Mouse (Mus musculus) kidney, adult 8-10 months (tissue): ENCODE measurements around the gene Fsd2.

Source experiments
- DNase-seq, 2 experiments: peaks; one replicate each; pipeline ENCODE4 v3.0.0; 2022

The Fsd2 gene

DNA sequence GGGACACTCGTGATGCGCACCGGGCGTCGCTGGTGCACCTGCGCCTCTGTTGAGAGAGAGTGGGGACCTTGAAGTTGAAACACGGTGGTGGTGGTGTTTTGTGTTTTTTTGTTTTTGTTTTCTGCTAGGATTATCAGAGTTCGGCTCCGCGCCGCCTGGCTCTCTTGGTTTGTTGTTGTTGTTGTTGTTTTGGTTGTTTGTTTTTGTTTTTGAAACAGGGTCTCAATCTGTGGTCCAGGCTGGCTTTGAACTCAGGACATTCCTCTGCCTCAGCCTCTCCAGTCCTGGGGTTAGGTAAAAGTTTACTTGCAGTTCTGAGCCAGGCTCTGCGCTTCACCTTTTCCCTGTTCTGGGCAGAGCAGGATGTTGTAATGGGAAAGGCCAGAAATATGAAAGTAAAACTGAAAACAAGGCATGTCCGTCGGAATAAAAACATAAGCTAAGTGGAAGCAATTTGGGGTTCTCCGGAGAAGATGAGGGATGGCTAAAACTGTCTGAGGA lies 5.2 kb upstream of the Fsd2 start:
- peak; percentile 19 for DNase-seq

DNA sequence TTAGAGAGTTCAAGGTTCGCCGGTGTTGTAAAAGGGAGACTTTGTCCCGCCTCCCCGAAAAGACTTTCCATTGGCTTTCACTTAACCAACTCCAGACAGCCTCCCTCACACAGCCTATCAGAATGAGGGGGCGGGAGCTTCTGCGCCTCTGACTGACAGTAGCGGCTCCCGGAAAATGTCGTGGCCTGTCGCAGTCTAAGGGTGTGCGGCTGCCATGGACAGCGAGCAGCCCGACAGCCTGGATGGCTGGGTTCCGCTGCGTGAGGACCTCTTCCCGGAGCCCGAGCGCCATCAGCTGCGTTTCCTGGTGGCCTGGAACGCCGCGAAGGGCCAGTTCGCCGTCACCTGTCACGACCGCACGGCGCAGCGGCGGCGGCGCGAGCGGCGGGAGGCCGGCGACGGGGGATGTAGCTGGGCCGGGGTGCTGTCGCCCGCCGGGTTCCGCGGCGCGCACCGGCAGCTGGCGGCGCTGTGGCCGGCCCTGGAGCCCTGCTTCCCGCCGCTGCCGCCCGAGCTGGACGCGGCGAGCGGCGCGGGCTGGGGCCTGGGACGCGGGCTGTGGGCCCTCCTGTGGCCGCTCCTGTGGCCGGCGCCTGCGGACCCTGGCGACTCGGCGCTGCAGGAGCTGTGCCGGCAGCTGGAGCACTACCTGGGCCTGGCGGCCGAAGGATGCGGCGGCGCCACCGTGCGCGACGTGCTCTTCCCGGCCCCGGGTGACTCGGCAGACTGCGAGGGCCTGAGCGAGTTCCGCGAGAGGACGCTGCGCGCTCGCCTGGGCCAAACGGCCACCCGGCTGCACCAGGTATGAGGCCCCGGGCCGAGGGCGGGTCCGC lies 4.6 kb upstream of the Fsd2 start, which contains the start of gene Whamm:
TSS of gene Whamm (plus strand) at position 159 of the 833 bp plus-strand sequence.
- peak; percentile 94 for DNase-seq

- no peak for DNase-seq
Observed at GRCm38 (mm10) chr7:81570752-81571107, 4.0 kb upstream of the Fsd2 start.

- no peak for DNase-seq
Observed at GRCm38 (mm10) chr7:81570271-81570670, 3.5 kb upstream of the Fsd2 start.

DNA sequence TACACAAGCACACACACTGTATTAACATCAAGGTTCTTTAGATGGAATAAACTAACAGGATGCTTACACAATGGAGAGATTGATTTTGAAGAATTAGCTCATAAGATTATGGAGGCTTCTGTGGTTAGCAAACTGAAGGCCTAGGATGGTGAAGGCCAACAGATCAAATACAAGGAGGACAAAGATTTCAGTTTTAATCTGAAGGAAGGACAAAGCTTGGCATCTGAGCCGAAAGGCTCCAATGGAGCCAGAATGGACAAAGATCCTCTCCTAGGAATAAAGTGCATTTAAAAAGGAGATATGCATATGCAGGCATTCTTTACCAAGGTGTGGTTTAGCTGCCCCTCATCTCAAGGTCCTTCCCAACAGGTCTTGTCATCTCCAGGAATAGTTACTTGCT lies 3.1 kb upstream of the Fsd2 start:
- no peak for DNase-seq

GRCm38 (mm10) chr7:81567396-81567795 lies 652 bp upstream of the Fsd2 start:
- DNase-seq = no peak

GRCm38 (mm10) chr7:81566332-81566731 lies 412 bp downstream of the Fsd2 start:
- no peak for DNase-seq

DNA sequence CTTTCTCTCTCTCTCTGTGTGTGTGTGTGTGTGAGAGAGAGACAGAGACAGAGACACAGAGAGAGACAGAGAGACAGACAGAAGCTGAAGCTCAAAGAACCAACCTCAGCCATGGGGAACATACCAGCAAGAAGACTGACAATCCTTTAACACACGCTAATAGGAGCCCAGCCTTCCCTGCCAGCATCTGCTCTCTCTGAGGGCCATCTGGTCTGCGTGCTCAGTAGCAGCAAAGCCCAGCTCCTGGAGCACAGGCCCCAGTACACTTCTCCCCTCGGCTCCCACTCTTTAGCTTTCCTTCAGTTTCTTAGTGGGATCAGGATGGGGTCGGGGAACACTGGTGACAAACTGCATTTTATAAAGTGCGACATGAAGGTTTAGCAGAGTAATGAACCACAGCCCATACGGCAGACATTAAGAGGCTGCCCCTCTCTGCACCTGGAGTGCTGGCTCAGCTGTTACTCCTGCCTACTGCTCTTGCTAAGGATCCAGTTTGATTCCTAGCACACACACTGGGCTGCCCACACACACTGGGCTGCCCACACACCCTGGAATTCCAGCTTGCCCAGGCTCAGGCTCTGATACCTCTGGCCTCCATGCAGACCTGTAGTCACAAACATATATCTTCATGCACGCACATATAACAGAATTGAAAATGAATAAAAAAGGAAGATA lies 1.2 kb downstream of the Fsd2 start:
- DNase-seq = no peak

GRCm38 (mm10) chr7:81564766-81565165 lies 2.0 kb downstream of the Fsd2 start:
- no peak for DNase-seq

DNA sequence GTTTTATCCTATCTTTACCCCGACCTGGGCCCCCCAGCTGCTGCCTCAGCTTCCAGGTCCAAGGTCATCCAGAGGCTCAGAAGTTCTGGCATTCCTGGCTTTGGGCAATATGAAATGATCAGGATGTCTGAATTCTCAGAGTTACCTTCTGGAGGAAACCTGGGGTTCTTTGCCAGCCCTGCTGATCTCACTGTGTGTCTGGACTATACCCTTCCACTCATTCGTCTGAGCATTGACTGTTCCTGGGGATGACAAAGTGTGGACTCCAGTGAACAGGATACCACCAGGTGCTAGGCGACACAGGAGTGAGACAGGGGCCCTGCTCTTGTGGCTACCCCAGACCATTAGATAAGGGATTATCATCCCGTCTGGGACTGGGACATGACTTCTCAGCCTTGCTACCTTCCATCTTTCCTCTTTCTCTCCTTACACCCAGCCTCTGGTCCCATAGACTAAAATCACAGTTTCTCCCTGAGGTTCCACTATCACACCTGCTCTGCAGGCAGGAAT lies 3.2 kb downstream of the Fsd2 start:
- no peak for DNase-seq

GRCm38 (mm10) chr7:81561211-81561610 lies 5.5 kb downstream of the Fsd2 start:
- DNase-seq = no peak

- no peak for DNase-seq
Observed at GRCm38 (mm10) chr7:81560101-81561049, 6.4 kb downstream of the Fsd2 start.

DNA sequence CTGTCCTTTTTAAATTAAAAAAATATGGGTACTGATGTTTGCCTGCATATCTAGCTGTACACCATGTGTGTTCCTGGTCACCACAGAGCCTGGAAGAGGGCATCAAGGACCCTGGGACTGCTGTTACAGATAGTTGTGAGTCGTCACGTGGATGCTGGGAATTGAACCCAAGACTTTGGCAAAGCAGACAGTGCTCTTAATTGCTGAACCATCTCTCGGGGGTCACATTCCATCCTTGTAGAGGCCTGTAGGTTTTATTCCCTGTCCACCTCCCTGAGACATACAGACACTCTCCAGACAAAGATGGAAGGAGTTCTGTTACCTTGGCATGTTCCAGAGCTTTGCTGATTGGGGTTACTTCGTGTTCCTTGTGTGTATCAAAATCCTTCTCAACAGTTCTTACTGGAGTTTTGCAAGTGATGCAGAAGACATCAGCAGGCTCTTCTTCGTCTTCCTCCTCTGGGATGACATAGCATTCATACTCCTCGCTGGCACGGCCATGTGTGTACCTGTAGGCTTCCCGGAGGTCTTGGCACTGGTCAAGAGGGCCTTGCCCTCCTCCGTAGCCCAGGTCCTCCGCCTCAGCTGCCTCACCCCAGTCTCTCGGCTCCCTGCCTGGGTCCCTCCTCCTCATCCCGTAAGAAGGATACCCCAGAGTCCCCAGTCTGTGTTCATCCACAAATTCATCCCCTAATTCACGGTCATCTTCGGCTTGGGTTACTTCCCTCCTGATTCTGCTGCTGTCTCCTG lies 7.3 kb downstream of the Fsd2 start:
- DNase-seq = no peak

DNA sequence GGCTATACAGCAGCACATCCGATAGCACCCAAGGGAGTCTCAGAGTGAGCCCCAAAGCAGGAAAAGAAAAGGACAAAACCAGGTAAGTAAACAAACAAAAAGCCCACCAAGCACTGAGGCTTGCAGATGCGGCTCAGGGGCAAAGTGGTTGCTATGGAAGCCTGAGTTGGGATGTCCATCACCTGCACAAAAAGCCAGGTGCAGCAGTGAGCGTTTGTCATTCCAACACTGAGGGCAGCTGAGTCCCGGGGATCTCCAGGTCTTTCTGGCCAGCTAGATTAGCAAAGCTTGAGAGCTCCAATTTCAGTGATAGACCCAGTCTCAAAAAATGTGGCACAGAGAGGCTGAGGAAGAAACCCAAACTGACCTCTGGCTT lies 8.8 kb downstream of the Fsd2 start:
- no peak for DNase-seq

GRCm38 (mm10) chr7:81557252-81557984 lies 9.3 kb downstream of the Fsd2 start:
- DNase-seq = no peak

DNA sequence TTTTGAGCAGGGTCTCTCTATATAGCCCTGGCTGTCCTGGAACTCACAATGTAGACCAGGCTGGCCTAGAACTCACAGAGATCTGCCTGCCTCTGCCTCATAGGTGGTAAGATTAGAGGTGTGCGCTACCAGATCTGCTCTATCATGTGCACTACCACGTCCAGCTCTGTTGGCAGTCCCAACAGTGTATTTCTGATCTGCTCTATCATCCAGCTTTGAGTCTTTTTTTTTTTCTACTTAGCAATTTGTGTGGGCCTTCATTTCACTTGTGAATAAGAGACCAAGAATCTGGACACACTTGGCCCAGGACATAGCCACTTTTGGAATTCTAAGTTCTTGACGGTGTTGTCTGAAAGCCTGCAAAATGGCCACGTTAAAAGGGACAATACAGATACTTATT lies 9.9 kb downstream of the Fsd2 start:
- no peak for DNase-seq

DNA sequence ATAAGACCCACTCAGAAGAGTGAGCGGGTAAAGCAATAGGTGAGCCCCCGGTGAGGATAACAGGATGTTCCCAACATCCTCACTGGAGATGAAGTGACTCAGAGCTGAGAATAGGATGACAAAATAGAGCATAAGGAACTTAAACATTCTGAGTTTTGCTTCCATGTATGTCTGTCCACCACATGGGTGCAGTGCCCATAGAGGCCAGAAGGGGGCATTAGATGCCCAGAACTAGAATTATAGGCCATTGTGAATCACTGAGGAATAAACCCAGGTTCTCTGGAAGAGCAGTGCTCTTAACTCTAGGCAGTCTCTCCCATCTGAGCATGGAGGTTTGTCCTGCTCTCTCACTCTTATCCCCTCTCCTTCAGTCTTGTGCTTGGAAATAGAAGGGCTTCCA lies 12.4 kb downstream of the Fsd2 start:
- peak in 1 of 2 experiments; percentile 41 for DNase-seq

- no peak for DNase-seq
Observed at GRCm38 (mm10) chr7:81553589-81553988, 13.2 kb downstream of the Fsd2 start.

DNA sequence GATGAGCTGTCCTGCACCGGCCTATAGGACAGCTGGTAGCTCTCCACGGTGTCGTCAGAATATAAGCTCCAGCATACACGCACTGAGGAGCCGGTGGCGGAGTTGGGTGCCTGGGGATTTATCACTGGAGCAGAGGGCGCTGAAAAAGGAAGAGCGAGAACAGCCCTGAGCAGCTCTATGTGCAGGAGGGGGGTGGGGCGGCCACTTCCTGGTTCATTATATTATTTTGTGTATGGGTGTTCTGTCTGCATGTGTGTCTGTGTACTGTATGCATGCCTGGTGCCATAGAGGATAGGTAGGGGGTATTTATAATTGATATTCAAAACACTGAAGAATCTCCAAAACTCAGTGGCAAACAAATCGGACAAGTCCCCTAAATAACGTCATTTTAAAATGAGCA lies 17.9 kb downstream of the Fsd2 start:
- DNase-seq = no peak

DNA sequence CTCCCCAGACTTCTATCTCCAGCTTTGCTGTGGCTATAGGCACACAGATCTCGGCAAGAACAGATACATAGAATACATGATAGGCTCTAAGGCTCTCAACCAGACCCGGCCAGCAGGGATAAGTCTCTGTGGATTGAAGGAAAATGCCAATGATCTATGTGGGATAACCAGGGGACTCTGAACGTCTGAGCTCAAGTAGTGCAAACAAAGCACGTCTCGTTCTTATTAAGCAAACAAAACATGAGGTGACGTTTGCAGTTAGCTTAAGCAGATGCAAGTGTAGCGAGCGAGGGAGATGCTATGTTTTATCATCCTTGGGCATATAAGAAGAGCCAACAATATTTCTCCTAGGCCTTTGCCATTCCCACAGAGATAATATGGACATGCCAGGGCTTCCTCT lies 23.8 kb downstream of the Fsd2 start:
- DNase-seq = no peak

GRCm38 (mm10) chr7:81541924-81542524 lies 24.7 kb downstream of the Fsd2 start:
- DNase-seq = peak; percentile 50 to 75
